Mouse (Mus musculus) intestine, postnatal 0 days (tissue): ENCODE data around the gene Egln1. TPM values are rescaled to one million over a fixed set of nuclear protein-coding genes. Genes with fewer than 3 reads are reported as not detected.

Experiments used
- ATAC-seq: fragments of 200-750 bp; cut with Nextera tagmentation; 2 replicates; pipeline ENCODE4 v1.8.0; 2017; ENCODE audit warnings: mild to moderate bottlenecking, moderate TSS enrichment, moderate library complexity
- H3K27ac ChIP-seq: fragments of 300-500 bp; sonication (generic); 2 replicates; pipeline ENCODE4 v1.5.1; 2014; ENCODE audit warnings: mild to moderate bottlenecking, low read depth, low read length, moderate library complexity
- H3K27me3 ChIP-seq: fragments of 300-500 bp; sonication (generic); replicated peaks from 2 replicates; pipeline ENCODE4 v1.6.1; 2014; ENCODE audit warnings: low read length, mixed read lengths; ENCODE audit not compliant: control insufficient read depth, insufficient read depth
- H3K36me3 ChIP-seq: fragments of 300-500 bp; sonication (generic); 2 replicates; pipeline ENCODE4 v1.6.1; 2014; ENCODE audit warnings: mild to moderate bottlenecking, moderate library complexity; ENCODE audit not compliant: control insufficient read depth, insufficient read depth
- H3K4me1 ChIP-seq: fragments of 300-500 bp; sonication (generic); replicated peaks from 2 replicates; pipeline ENCODE4 v1.6.1; 2014; ENCODE audit warnings: antibody characterized with exemption, low read length, mixed read lengths; ENCODE audit not compliant: control insufficient read depth, insufficient read depth
- H3K4me2 ChIP-seq: fragments of 300-500 bp; sonication (generic); replicated peaks from 2 replicates; pipeline ENCODE4 v1.6.1; 2014; ENCODE audit warnings: low read depth, mild to moderate bottlenecking, moderate library complexity
- H3K4me3 ChIP-seq: fragments of 300-500 bp; sonication (generic); 2 replicates; pipeline ENCODE4 v1.5.1; 2014; ENCODE audit warnings: low read depth, low read length
- H3K9ac ChIP-seq: fragments of 300-500 bp; sonication (generic); 2 replicates; pipeline ENCODE4 v1.6.1; 2014; ENCODE audit warnings: mild to moderate bottlenecking, low read depth, low read length
- H3K9me3 ChIP-seq: fragments of 300-500 bp; sonication (generic); 2 replicates; pipeline ENCODE4 v1.6.1; 2016; ENCODE audit warnings: mixed run types; ENCODE audit not compliant: control insufficient read depth
- CTCF ChIP-seq: sonication (generic); IDR thresholded peaks from 2 replicates; pipeline ENCODE4 v1.5.1; 2016; ENCODE audit warnings: low read depth, mild to moderate bottlenecking, control low read depth, antibody characterized with exemption, moderate library complexity
- WGBS: fragments of 180-500 bp; shearing (Covaris S2); extraction: QIAGEN DNeasy Blood & Tissue Kit; methylation state at CpG from one replicate; pipeline ENCODE4 v1.1.7; 2014; 5-methylcytosine and 5-hydroxymethylcytosine counted together
- polyA plus RNA-seq: library from polyadenylated mRNA; unstranded; fragments of >200 nt; fragmentation: Nextera tagmentation; extraction: Ambion mirVana; gene quantifications from 2 replicates; pipeline ENCODE4 v1.2.1, GENCODE M21; 2015

The Egln1 gene
- polyA plus RNA-seq, 1 experiment from 2014 or later: 8.2 TPM

- 98% methylated on average over 5 of the region's 5 CpGs for WGBS
- ATAC-seq: no peak
- Histone ChIP-seq H3K9ac (no peak overlapping the region), H3K27me3 (no peaks in the 10 kb centered on the region), H3K36me3 (peaks cover 73% of the 10 kb centered on the region), H3K4me3 (no peak overlapping the region), H3K4me1 (no peaks in the 10 kb centered on the region; the same call in 1 of the 2 replicates), H3K9me3 (no peaks in the 10 kb centered on the region), H3K4me2 (no peak overlapping the region), H3K27ac (no peak overlapping the region)
- TF ChIP-seq CTCF: peak; percentile 40
Measured at GRCm38 (mm10) chr8:124888385-124888784, 60.7 kb downstream of the Egln1 start.

GRCm38 (mm10) chr8:124878946-124879526 is 70.1 kb downstream of the Egln1 start:
- no peak overlapping the region for H3K9ac ChIP-seq
- no peak overlapping the region for H3K27ac ChIP-seq
- 66% methylated on average over 10 of the region's 10 CpGs for WGBS
- no peak for ATAC-seq
- no peaks in the 10 kb centered on the region for H3K9me3 ChIP-seq
- H3K4me1 ChIP-seq: no peaks in the 10 kb centered on the region
- no peak overlapping the region for H3K4me2 ChIP-seq
- no peak for TF ChIP-seq CTCF
- no peaks in the 10 kb centered on the region for H3K27me3 ChIP-seq
- H3K4me3 ChIP-seq: no peak overlapping the region
- peaks cover 92% of the 10 kb centered on the region for H3K36me3 ChIP-seq

DNA sequence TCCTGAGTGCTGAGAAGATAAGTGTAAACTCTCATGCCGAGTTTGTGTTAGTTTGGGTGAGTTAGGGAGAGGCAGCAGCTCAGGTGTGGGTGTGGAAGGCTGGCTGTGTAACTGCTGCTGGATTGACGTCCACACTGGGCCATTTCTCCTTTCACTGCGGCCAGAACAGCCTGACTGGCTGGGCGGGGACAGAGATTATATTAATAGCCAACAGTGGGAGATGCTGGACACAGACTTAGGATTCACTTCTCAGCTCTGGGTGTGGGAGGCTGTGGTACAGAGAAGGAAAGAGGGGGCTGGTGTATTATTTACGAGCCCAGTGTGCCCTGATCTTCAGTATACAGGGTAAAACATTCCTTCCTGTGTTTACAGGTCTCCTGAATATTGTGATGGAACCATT is 71.0 kb downstream of the Egln1 start:
- Histone ChIP-seq H3K9ac (no peak overlapping the region), H3K4me2 (no peak overlapping the region), H3K27me3 (no peaks in the 10 kb centered on the region), H3K4me1 (no peaks in the 10 kb centered on the region), H3K9me3 (no peaks in the 10 kb centered on the region), H3K27ac (no peak overlapping the region), H3K36me3 (peaks cover 92% of the 10 kb centered on the region), H3K4me3 (no peak overlapping the region)
- WGBS: 79% methylated on average over 5 of the region's 5 CpGs
- TF ChIP-seq CTCF: no peak
- ATAC-seq: no peak

- ATAC-seq: no peak
- Histone ChIP-seq H3K36me3 (peaks cover 64% of the 10 kb centered on the region), H3K4me3 (no peak overlapping the region), H3K4me2 (no peak overlapping the region), H3K4me1 (no peaks in the 10 kb centered on the region), H3K9me3 (no peaks in the 10 kb centered on the region), H3K27me3 (no peaks in the 10 kb centered on the region), H3K27ac (no peak overlapping the region), H3K9ac (no peak overlapping the region)
- WGBS: 57% methylated on average over 5 of the region's 5 CpGs
- no peak for TF ChIP-seq CTCF
Measured at GRCm38 (mm10) chr8:124872690-124873089, 76.4 kb downstream of the Egln1 start.

DNA sequence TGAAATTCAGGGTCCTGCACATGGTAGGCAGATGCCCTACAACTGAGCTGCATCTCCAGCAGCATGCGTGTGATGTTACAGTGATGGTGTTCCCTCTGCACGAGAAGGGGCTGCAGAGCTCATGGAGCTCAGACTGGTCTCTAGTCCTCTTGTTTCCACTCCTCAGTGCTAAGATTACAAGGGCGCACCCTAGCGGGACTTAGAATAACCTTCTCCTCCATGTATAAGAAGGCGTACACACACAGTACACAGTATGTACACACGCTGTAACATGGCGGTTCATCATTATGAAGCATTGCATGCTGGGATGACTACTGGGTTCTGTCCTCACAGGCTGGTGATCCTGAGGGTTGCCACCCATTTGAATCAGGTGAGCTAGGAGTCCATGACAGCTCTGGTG is 77.0 kb downstream of the Egln1 start:
- Histone ChIP-seq H3K4me3 (no peak overlapping the region), H3K27ac (peak overlapping the region; percentile 0; the same call in 1 of the 2 replicates), H3K9ac (no peak overlapping the region), H3K4me1 (no peaks in the 10 kb centered on the region), H3K36me3 (peaks cover 59% of the 10 kb centered on the region), H3K27me3 (no peaks in the 10 kb centered on the region), H3K9me3 (no peaks in the 10 kb centered on the region), H3K4me2 (no peak overlapping the region)
- 92% methylated on average over 7 of the region's 7 CpGs for WGBS
- ATAC-seq: no peak
- TF ChIP-seq CTCF: no peak

DNA sequence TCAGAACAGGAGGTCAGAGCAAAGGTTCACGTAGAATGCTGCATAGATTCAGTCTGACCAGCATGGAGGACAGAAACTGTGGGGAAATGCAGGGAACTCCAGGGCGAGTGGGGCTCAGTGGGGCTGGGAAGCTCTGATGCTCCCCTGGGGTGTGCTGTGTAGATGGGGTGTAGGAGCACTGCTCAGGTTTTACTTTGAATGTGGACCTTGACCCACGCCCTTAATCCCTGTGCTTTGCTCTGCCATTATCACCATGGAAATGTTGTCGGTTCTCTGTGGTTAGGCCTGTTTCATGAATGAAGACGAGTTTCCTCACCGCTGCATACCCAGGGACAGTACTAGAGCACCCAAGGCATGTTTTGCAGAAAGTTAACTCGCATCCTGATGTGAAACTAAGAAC is 77.7 kb downstream of the Egln1 start:
- WGBS: 56% methylated on average over 7 of the region's 7 CpGs
- Histone ChIP-seq H3K4me2 (no peak overlapping the region), H3K4me1 (no peaks in the 10 kb centered on the region), H3K27me3 (no peaks in the 10 kb centered on the region), H3K9me3 (no peaks in the 10 kb centered on the region), H3K36me3 (peaks cover 52% of the 10 kb centered on the region), H3K9ac (no peak overlapping the region), H3K4me3 (no peak overlapping the region), H3K27ac (no peak overlapping the region)
- no peak for ATAC-seq
- no peak for TF ChIP-seq CTCF

GRCm38 (mm10) chr8:124869708-124870107 is 79.4 kb downstream of the Egln1 start:
- Histone ChIP-seq H3K9me3 (no peaks in the 10 kb centered on the region), H3K27me3 (no peaks in the 10 kb centered on the region), H3K36me3 (peaks cover 40% of the 10 kb centered on the region), H3K9ac (no peak overlapping the region), H3K27ac (no peak overlapping the region), H3K4me3 (no peak overlapping the region), H3K4me2 (no peak overlapping the region), H3K4me1 (no peaks in the 10 kb centered on the region)
- no peak for ATAC-seq
- no peak for TF ChIP-seq CTCF
- 81% methylated on average over 6 of the region's 6 CpGs for WGBS
